Mouse (Mus musculus): ENCODE measurements around the gene Klc1.

Gene Klc1

DNA sequence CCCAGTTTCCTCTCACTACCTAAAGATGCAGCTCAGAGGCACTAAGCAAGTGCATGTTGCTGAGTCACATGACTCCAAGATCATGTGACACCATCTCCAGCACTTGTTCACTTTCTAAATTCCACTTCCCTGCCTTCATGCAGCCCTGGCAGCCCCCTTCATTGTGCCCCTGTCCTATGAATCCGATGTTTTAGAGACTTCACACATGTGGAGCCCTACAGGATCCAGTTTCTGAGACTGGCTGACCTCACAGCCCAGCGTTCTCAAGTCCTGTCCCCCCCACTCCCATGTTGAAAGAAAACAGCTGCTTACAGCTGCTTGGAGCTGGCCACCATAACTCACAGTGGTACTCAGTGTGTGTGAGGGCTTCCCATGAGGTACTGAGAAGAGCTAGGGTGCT lies 15.2 kb upstream of the Klc1 start:
- no peak for DNase-seq (ENCODE audit: low read depth, low spot score)

DNA sequence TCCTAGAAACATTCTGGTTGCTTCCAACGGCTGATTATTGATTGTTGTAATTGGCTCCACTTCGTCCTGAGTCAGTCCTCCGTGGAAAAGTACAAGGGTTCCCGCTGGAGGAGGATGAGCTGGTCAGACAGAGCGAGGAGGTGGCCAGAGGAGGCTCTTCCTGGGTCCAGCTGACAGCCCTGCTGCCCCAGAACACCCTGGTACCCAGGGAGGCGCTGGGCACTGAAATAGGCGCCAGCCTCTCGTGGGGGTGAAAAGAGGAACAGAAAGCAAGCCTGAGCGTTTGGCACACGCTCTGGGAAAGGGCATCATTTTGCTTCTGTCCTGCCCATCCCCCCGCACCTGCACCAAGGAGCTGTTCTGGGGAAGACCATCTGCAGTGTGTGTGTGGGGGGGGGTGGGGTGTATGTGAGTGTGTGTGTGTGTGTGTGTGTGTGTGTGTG lies 14.6 kb upstream of the Klc1 start:
- DNase-seq (ENCODE audit: low read depth, low spot score), result no peak

DNA sequence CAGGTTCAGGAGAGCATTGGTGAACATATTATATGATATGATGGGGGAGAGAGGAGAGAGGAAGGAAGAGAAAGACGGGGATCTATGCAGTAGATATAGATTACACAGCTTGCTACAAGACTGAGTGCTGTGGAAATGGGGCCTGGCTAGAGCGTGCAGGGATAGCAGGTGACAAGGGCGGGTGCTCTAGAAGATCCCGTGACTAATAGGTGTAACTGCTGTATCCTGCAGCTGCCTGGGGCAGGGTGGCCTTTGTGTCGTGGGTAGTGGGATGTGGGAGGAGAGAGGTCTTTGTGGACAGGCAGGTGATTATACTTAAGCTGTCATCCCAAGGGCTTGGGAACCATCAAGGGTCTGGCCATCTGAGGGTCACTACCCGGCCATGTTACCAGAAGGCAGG lies 13.4 kb upstream of the Klc1 start:
- no peak for DNase-seq (ENCODE audit: low read depth, low spot score)

DNA sequence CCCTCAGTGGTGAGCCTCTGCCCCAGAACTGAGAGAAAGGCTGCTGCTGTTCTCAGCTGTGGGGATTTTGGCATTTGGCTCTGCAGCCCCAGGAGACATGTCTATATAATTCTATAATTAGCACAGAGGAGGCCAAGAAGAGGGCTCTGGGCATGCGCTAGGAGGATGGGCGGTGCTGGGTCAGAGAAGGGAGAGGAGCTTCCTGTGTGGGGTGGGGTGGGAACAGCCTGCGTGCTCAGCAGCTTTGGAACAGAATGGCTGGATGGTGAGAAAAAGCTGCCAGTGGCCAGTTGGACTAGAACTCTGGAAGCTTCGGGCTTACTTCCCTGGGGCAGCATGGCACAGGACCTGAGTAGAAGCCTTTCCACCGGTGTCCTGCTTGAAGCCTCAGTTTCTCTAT lies 12.6 kb upstream of the Klc1 start:
- DNase-seq (ENCODE audit: low read depth, low spot score), result no peak

DNA sequence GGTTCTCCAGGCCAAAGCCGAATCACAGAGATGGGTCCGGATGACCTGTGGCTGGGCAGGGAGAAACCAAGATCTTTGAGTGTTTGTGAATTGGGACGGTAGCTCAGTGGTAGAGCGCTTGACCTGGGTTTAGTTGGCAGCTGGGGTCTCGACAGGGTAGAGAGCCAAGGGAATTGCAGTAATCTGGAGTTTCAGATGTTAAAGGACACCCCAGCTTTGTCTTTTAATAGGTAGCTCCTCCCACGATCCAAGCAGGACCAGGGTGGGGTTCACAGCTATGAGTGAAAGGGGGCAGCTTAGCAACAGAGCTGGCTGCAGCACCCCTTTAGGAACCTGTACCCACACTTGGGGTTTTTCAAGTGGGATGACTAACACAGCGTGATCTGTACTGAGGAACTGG lies 11.2 kb upstream of the Klc1 start:
- no peak for DNase-seq (ENCODE audit: low read depth, low spot score)

DNA sequence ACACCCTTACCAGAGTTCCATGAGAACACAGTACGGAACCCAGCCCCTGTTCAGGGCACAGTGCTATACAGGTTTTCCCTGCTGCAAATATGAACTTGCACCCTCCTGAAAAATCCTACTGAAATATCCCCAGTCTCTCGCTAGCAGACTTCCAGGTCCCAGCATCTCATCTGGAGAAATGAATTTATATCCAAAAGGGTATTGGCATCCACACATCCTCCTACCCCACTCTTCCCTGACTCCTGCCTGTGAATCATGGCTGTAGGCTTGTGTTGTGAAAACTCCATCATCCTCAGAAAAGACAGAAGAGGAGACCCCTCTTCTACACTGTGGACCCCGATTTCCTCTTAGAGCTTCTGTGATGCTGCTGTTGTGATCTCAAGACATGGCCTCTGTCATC lies 7.9 kb upstream of the Klc1 start:
- DNase-seq (ENCODE audit: low read depth, low spot score), result no peak

DNA sequence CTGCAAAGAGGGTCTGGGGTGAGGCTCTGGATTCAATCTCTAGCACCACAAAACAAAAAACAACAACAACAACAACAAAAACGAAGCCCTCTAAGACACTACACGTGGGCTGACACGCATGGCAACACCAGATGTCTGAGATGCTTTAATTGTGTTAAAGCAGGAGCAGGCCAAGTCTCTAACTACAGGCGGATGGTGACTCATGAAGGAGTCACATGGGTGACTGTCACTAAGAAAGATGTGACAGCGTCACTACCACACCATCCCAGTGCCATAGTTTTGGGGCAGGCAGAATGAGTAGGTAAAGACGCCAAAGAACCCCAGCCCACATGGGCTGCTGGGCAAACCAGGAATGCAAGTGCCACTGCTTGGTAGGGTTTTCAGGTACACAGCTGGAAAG lies 6.2 kb upstream of the Klc1 start:
- no peak for DNase-seq (ENCODE audit: low read depth, low spot score)

DNA sequence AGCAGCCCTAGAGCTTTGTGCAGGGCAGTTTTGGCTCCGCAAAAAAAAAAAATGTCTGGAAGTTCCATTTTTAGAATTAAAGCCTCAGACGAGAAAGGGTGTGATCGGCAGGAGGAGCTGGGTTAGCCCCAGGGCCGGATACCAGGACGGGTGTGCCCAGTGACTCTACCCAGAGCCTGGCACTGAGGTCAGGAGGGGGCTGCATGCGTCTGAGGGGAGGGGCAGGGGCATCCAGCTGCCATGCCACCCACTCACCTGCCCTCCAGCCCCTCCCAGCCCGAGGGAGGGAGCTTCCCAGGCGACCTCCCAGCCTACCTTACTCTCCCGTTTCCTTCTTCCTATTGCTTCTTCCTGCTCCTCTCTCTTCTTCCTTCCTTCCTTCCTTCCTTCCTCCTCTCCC lies 5.3 kb upstream of the Klc1 start:
- no peak for DNase-seq (ENCODE audit: low read depth, low spot score)

DNA sequence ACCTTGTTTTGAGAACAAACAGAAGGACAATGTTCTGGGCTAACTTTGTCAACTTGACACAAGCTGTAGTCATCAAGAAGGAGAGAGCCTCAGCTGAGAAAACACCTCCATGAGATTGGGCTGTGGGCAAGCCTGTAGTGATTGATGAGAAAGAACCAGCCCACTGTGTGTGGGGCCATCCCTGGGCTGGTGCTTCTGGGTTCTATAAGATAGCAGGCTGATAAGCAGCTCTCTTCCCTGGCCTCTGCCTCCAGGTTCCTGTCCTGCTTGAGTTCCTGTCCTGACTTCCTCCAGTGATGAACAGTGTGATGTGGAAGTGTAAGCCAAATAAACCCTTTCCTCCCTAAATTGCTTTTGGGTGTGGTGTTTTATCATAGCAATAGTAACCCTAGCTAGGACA lies 3.9 kb upstream of the Klc1 start:
- no peak for DNase-seq (ENCODE audit: low read depth, low spot score)

DNA sequence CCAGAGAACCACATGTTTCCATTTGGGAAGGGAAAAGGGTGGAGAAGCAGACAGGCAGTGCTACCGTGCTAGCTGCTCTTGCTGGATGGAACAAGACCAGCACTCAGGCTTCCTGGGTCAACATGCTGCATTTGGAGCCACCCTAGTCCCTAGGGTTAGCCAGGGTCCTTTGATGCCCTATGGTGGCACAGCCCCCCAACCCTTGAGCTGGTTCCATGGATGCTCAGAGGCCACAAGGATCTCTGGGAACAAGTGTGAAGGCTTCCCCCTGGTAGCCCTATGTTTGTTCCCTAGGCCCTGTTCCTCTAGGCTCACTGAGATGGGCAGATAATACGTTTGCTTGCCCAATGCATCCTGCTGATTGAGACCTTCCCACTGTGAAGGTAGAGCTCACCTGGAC lies 3.4 kb upstream of the Klc1 start:
- DNase-seq (ENCODE audit: low read depth, low spot score), result no peak

DNA sequence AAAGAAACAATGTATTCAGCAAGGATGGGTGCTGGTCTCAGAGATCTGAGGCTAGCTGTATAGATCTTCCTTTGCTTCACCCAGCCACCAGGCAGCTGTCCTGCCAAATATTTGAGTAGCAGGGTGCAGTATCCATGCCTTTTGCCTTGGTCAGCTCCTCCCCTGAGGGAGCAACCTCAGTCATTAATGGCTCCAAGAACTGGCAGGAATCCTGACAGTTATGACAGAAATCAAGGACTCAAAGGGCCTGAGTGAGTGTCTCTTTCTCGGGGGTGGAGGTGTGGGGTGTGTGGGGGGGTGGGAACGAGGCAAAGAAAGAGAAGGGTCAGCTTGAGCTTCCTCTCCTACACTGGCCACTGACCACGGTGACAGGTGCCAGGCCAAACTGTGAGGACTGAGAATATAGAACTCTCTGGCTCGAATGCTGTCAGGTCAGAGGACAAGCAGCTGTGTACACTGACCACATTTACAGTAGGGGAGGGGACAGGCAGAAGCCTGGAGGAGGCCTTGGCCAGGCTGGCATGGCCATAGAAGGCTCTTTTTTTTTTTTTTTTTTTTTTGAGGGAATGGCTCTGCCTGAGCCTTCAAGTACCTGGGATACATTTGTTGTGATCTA lies 2.5 kb upstream of the Klc1 start:
- no peak for DNase-seq (ENCODE audit: low read depth, low spot score)

DNA sequence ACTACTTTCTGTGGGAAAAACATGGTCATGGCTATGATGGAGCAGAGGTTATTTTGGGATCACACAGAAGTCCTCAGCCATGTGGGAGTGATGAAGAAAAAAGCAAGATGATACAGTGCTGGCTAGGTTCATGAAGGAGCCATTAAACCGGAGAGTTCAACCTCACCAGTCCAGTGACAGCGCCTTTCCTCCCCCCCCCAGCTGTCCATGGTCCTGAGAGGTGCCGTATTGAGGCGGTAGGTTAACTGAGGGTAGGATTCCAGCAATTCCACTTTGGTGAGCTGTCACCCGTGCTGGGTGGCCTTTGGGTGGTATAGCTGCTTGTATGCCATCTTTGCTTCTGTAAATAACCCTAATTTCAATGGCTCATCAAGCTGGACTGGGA lies 2.0 kb upstream of the Klc1 start:
- DNase-seq (ENCODE audit: low read depth, low spot score), result no peak

DNA sequence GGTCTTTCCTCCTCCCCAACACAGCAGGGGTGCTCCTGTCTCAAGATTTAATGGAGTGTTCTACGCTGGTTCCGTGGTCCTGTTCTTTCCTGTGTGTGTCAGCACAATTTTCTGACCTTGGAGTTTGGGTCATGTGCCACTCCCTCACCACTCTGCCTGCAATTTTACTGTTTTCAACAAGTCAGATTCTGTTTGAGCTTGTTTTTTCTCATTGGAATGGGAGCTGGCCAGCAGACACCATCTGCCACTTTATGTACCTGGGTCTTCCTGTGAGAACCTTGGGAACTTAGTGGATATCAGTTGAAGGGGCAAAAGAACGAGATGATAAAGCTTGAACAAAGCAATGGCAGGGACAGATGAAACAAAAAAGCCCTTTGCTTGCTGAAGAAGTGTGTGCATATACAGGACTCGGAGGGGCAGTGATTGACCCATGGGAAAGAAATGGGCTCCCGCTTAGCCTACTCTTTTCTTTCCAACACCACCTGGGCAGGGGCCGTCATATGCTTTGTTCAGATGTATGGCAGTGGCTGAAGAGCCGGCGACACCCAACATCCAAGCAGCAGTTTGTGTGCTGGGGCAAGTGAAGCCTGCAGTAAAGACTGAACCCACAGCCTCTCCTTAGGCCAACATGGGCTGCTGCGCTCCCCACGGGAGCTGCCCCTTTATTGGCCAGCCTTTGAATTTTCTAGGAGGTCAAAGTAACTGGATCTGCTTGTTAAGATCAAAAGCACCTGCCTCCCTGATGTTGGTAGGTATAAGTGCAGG lies 906 bp upstream of the Klc1 start:
- no peak for DNase-seq (ENCODE audit: low read depth, low spot score)

DNA sequence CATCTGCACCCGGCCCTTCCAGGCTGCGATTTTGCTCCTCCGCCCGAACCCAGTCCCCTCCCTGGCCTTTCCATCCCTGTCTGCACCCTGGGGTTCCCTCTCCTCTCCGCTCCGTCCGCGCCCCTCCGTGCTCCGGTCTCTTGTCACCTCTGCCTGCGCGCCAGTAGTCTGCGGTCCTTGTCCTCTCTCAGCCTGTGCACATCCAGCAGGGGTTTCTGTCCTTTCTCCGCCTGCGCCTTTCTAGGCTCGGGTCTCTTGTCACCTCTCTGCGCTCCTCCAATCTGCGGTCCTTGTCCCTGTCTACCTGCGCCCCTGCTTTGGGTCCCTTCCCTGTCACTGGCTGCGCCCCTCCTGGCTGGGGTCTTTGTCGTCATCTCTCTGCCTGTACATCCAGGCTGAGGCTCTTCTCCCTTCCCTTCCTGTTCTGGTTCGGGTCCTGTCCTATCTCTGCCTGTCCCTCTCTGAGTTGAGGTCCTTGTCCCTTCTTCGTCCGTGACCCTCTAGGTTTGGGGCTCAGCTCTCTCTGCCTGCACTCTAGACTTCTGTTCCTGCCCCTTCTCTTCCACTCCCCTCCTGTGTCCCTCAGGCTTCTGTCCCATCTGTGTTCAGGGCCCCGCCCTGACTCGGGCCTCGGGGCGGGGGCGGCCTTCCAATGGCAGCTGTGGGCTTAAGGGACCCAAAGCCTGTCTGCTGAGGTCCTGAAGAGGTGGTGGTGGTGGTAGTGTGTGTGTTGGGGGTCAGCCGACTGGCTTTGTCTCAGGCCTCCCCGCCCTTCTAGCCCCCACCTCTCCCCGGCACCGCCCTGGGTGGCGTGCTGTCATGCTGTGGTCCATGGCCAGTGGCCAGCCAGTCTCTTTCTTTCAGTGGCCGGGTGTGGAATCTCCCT lies 770 bp downstream of the Klc1 start:
- no peak for DNase-seq (ENCODE audit: low read depth, low spot score)

DNA sequence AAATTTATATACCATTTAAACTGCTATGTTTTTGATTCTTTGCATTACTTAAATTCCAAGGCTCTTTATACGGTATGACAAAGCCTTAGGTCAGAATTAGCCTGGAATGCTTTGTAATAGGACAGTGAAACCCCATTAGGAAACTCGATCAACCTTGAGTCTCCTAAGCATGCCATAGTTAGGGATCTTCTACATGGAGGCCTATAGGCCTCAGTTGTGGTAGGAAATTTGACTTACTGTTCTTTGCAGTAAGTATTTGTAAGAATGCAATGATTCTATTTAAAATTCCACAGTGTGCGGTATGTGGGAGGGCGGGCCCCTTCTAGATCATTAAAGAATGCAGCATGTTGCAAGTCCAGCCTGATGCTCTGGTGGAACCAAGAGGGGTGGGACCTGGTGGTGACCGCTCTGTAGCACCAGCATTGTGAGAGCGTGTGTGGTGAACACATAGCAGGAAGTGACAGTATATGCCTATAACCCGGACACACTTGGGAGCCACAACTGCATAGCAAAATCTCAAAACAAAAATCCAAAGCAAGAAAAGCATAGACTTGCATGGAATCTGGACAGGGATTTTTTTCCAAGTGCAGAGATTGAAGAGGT lies 1.8 kb downstream of the Klc1 start:
- no peak for DNase-seq (ENCODE audit: low read depth, low spot score)

DNA sequence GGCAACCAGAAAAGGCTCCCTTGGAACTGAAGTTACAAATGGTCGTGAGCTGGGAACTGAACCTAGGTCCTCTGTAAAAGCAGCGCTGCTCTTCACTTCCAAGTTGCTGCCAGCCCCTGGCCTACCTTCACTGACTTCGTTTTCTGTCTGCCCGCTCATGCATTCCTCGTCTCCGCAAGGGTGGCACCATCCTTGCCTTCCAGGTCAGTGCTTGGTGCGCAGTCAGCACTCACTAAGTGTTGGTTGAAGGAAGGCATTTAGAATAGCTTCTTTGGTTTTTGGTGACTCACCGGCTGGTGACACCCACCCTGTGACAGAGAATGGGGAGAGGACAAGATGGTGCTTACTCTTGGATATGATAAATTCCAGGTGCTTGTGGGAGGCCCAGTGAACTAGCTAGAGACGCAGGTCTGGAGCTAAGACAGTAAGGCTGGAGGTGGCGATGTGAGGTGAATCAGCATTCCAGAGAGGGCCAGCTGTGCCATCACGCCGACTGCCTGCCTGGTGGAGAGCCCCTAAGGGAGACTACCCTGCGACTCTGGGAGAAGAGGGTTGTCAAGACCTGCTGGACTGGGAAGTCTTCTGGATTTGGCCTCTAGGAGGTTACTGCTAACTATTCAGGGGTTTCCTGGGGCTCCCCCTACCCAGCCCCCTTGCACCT lies 4.1 kb downstream of the Klc1 start:
- no peak for DNase-seq (ENCODE audit: low read depth, low spot score)

DNA sequence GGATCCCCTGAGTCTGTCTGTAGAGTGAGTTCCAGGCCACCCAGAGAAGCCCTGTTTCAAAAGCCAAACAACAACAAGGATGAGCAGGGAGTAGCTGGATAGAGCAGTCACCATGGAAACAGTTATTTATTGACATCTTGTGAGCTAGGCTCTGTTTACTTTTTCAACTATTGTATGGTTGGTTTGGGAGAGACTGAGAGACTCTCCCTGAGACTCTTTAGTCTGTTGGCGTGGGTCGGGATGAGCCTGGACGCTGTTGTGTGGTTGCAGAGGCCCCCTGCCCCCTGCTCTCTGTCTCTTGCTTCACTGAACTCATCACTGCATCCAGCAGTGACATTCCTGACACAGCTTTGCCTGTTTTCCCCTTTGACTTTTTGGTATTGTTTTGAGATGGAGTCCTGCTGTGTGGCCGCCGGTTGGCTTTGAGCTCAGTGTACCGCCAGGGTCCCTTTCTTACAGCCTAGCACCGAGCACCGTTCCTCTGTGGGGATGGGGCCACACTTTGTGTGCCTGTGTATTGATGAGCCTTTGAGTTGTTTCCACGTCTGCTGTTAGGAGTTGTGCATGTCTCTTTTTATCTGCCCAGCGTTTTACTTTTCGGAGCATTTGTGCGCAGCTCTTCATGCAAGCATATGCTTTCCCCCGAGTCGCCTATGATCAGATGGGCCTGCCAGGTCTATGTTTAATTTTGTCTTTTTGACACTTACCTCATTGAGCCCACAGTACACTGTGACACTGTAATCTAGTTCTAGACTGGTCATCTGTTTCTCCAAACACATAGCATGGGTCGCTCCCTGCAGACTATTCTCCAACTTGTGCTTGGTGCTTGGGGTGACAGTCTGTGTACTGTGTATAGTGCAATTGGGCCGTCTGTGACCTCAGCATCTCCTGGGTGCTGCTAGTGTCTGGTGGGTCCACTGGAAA lies 7.9 kb downstream of the Klc1 start:
- DNase-seq (ENCODE audit: low read depth, low spot score), result no peak

DNA sequence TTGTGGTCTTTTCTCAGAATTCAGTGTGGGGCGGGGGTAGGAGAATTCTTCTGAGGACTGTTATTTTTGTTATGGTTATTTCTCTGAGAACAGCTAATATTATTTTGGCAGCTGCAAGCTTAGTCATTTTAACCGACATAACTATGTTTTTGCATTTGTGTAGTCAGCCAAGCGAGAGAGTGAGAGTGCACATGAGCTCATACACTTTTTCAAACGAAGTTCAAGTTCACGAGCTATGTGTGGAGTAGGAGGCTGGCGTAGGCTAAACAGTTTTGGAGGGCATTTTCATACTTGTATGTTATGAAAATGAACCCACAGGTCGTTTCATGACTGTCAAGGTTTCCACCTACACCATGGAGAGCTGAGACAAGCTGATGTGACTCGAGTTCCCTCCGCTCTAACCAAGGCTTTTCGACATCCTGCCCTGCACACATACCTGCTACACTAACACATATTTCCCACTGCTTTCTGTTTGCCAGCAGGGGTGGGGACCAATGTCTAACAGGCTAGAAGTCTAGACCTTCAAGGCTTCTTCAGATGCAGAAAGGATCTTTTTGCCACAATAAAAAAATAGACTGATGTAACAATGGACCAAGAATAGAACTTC lies 9.8 kb downstream of the Klc1 start:
- DNase-seq (ENCODE audit: low read depth, low spot score), result no peak

DNA sequence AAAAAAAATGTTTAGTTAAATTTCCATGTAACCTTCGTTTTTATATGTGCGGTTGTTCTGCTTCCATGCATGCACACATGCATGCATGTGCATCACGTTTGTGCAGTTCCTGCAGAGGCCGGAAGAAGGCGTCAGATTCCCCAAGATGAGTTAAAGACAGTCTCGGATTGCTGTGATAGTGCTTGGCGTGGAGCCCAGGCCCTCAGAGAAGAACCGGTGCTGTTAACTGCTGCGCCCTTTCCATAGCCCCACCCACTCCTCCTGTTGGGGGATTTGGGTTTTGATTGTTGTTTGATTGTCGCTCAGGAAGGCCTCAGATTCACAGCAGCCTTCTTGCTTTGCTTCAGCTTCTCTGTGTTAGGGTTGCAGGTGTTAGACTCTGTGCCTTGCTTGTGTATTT lies 10.7 kb downstream of the Klc1 start:
- DNase-seq (ENCODE audit: low read depth, low spot score), result no peak
